Mouse (Mus musculus) hindbrain, postnatal 0 days (tissue): ENCODE measurements around the gene St6gal1. TPM values are rescaled to one million over a fixed set of nuclear protein-coding genes. Genes with fewer than 3 reads are reported as not detected.
A peak's percentile ranks its signal among the peaks of the same experiment; 100 is the strongest.

Experiments
- ATAC-seq: fragments of 200-750 bp; cut with Nextera tagmentation; 2 replicates; pipeline ENCODE4 v1.8.0; 2017; ENCODE audit warnings: mild to moderate bottlenecking, moderate TSS enrichment, moderate library complexity
- DNase-seq: peaks from one replicate; pipeline ENCODE4 v3.0.0-alpha.2; 2015; ENCODE audit warnings: low spot score
- H3K27ac ChIP-seq: fragments of 300-500 bp; sonication (generic); 2 replicates; pipeline ENCODE4 v1.5.1; 2014; ENCODE audit warnings: mild to moderate bottlenecking
- H3K27me3 ChIP-seq: fragments of 300-500 bp; sonication (generic); 2 replicates; pipeline ENCODE4 v1.6.1; 2014; ENCODE audit warnings: low read length, mixed read lengths; ENCODE audit not compliant: insufficient read depth
- H3K36me3 ChIP-seq: fragments of 300-500 bp; sonication (generic); 2 replicates; pipeline ENCODE4 v1.6.1; 2014; ENCODE audit warnings: low read length, mixed read lengths; ENCODE audit not compliant: insufficient read depth
- H3K4me1 ChIP-seq: fragments of 300-500 bp; sonication (generic); 2 replicates; pipeline ENCODE4 v1.6.1; 2014; ENCODE audit warnings: antibody characterized with exemption, low read length, mixed read lengths; ENCODE audit not compliant: insufficient read depth
- H3K4me2 ChIP-seq: fragments of 300-500 bp; sonication (generic); 2 replicates; pipeline ENCODE4 v1.6.1; 2014; ENCODE audit warnings: low read depth, mild to moderate bottlenecking, low read length, moderate library complexity, mixed read lengths
- H3K4me3 ChIP-seq: fragments of 300-500 bp; sonication (generic); 2 replicates; pipeline ENCODE4 v1.5.1; 2014; ENCODE audit warnings: low read length
- H3K9ac ChIP-seq: fragments of 300-500 bp; sonication (generic); replicated peaks from 2 replicates; pipeline ENCODE4 v1.6.1; 2014; ENCODE audit warnings: mild to moderate bottlenecking, low read length, moderate library complexity, mixed read lengths
- H3K9me3 ChIP-seq: fragments of 300-500 bp; sonication (generic); 2 replicates; pipeline ENCODE4 v1.6.1; 2016; ENCODE audit warnings: low read length, mixed read lengths
- CTCF ChIP-seq: IDR thresholded peaks from 2 replicates; pipeline ENCODE4 v1.5.1; 2016; ENCODE audit warnings: antibody characterized with exemption, control low read depth, low read depth
- WGBS: fragments of 180-500 bp; shearing (Covaris S2); extraction: QIAGEN DNeasy Blood & Tissue Kit; methylation state at CpG from one replicate; pipeline ENCODE4 v1.1.7; 2014; 5-methylcytosine and 5-hydroxymethylcytosine counted together
- polyA plus RNA-seq: library from polyadenylated mRNA; unstranded; fragments of >200 nt; fragmentation: Nextera tagmentation; extraction: Ambion mirVana; gene quantifications from 2 replicates; pipeline ENCODE4 v1.2.1, GENCODE M21; 2015
- total RNA-seq: library from RNA; depleted of rRNA; stranded (reverse); fragments of >200 nt; gene quantifications from 2 replicates; pipeline ENCODE4 v1.2.3, GENCODE M21; 2014

Gene St6gal1
- total and polyA plus RNA-seq, 2 experiments from 2014 or later = 10.4 to 23.9 TPM

DNA sequence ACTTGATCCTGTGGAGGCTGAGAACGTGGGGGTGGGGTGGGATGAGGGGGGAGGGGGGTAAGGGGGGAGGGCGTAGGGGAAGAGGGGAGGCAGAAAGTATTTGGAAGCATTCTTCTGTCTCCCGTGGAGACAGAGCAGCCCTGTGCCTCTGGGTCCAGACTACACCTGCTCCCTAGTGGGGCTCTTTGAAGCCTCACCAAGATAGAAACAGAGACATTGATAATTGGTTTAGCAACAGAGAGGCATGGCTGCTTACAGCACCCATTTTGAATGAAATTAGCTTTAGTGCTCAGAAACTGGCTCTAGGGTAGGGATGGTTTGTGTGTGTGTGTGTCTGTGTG lies 46.3 kb downstream of the St6gal1 start:
- no peak overlapping the region for H3K9ac ChIP-seq
- no peak overlapping the region for H3K4me3 ChIP-seq
- H3K27ac ChIP-seq = 0 out of 2 replicates have a peak overlapping the region, but pooled peaks have one; percentile 32
- WGBS = 3% methylated on average over 2 of the region's 3 CpGs
- no peaks in the 10 kb centered on the region for H3K36me3 ChIP-seq
- ATAC-seq (peak; percentile 24; the same call in 1 of the 2 replicates), DNase-seq (no peak)
- no peaks in the 10 kb centered on the region for H3K9me3 ChIP-seq
- H3K4me2 ChIP-seq = no peak overlapping the region
- no peaks in the 10 kb centered on the region for H3K27me3 ChIP-seq
- TF ChIP-seq CTCF = no peak
- H3K4me1 ChIP-seq = peaks cover 19% of the 10 kb centered on the region; the same call in 1 of the 2 replicates

DNA sequence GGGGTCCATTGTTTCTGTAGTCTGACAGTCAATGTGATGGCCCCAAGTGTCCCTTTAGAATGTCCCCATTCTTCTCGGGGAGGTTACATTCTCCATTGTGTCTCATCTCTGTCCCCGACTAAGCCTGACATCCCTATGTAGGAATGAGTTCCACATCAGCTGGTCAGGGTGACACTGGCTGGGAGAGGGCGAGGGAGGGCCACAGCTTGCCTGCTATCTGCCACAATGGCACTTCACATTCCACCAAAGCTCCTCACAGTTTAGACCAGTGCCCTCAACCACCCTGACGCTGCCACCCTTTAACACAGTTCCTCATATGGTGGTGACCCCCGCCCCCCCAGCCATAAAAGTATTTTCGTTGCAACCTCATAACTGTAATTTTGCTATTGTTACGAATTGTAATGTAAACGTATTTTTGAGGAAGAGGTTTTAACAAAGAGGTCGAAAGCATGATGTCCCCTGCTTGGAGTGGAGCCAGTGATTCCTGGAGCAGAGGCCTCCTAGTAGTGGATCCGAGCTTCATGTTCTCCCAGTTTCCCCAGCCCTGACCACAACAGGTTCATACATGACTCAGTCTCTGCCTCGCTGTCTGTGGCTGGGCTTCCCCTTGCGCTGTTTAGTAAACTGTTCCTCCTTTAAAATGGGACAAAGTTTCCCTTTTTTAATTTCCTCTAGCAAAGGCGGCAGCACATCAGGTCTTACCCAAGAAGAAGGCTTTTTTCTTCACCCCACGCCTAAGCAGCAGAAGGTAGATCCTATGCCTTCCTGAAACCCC lies 47.4 kb downstream of the St6gal1 start:
- ATAC-seq = no peak
- no peak for DNase-seq

DNA sequence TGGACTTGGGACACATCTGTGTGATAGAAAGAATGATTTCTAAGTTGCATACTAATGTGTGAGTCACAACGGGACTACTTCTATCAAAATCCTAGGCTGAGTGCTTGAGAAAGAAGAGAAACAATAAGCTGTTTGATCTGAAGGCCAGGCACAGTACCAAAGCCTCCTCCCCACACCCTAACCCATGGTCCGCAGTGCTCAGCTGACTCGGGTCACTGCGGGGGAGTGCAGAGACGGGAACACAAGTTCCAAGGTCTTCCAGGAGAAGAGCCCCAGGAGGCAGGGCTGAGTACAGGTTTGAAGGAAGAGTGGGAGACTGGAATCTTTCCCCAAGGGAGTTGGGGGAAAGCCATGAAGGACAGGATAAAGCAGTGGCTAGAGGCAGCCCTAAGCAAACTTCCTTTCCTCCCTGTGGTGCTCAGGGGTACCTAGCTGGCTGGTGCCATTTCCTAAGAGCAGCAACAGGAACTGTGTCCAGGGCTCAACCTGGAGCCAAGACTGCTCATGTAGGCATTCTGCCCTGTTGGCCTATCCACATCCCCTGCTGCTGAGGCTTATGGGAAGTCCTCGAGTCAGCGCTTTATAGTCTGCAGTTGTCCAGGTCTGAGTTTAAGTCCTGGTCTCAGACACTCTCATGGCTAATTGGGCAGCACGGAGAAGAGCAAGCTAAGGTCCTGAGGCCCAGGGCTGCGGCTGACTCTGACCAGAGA lies 48.1 kb downstream of the St6gal1 start:
- ATAC-seq (peak; percentile 25; the same call in 1 of the 2 replicates), DNase-seq (no peak)
- no peaks in the 10 kb centered on the region for H3K36me3 ChIP-seq
- no peak overlapping the region for H3K9ac ChIP-seq
- WGBS = 48% methylated on average over 9 of the region's 9 CpGs
- no peaks in the 10 kb centered on the region for H3K9me3 ChIP-seq
- no peak overlapping the region for H3K4me3 ChIP-seq
- no peak for TF ChIP-seq CTCF
- no peak overlapping the region for H3K4me2 ChIP-seq
- no peaks in the 10 kb centered on the region for H3K27me3 ChIP-seq
- H3K27ac ChIP-seq = peak overlapping the region; percentile 12; the same call in 1 of the 2 replicates
- H3K4me1 ChIP-seq = peaks cover 19% of the 10 kb centered on the region; the same call in 1 of the 2 replicates

More for the DNA sequence above, 47.4 kb downstream of the St6gal1 start:
- Histone ChIP-seq H3K36me3 (no peaks in the 10 kb centered on the region), H3K9me3 (no peaks in the 10 kb centered on the region), H3K4me1 (peaks cover 19% of the 10 kb centered on the region; the same call in 1 of the 2 replicates), H3K27ac (peak overlapping the region; percentile 12; the same call in 1 of the 2 replicates), H3K27me3 (no peaks in the 10 kb centered on the region), H3K9ac (no peak overlapping the region), H3K4me3 (no peak overlapping the region), H3K4me2 (no peak overlapping the region)
- no peak for TF ChIP-seq CTCF
- 70% methylated on average over 14 of the region's 14 CpGs for WGBS

DNA sequence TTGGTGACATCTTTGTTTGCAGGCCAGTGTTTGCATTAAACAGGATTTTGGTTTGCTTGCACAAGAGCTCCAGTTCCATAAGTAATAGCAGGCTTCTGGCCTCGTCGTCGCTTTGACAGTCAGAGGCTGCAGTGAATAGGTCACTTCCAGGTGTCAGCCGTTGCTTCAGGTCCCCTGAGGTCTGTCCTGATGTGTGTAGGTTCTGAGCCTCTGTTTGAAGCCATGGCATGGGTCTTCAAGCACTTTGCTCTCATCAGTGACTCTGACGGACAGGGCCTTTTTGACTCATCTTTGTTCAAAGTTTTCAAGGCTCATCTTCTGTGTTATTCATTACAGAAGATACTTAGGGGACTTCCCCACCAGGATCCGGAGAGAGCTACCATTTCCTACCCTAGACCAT lies 49.5 kb downstream of the St6gal1 start:
- WGBS = 78% methylated on average over 6 of the region's 6 CpGs
- Histone ChIP-seq H3K27ac (no peak overlapping the region), H3K9me3 (no peaks in the 10 kb centered on the region), H3K4me3 (no peak overlapping the region), H3K9ac (no peak overlapping the region), H3K36me3 (no peaks in the 10 kb centered on the region), H3K4me2 (no peak overlapping the region), H3K27me3 (no peaks in the 10 kb centered on the region), H3K4me1 (peaks cover 19% of the 10 kb centered on the region; the same call in 1 of the 2 replicates)
- DNase-seq (no peak), ATAC-seq (no peak)
- no peak for TF ChIP-seq CTCF

DNA sequence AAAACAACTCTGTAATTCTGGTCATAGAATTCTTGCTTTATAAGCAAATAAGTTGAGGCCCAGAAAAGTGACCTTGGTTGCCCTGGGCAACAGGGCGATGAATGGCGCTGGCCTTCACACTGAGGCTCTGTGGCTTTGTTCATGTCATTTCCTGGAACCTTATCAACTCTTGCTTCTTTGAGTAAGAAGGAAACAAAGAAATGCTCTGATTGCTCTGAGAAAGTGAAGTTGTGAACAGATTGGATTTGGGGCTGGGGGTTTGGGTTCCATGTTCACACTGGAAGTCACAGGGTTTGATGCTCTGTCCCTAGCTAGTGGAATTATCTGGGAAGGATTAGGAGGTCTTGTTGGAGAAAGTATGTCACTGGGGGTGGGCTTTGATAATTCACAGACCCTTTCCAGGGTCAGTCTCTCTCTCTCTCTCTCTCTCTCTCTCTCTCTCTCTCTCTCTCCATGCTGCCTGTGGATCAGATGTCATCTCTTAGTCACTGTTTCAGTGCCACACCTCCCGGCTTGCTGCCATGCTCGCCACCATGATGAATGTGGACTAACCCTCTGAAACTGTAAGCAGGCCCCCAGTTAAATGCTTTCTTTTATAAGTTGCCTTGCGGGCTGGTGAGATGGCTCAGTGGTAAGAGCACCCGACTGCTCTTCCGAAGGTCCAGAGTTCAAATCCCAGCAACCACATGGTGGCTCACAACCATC lies 50.2 kb downstream of the St6gal1 start:
- DNase-seq (peak; percentile 51), ATAC-seq (peak; percentile 43; the same call in 1 of the 2 replicates)
- no peak overlapping the region for H3K4me2 ChIP-seq
- no peaks in the 10 kb centered on the region for H3K36me3 ChIP-seq
- H3K9me3 ChIP-seq = no peaks in the 10 kb centered on the region
- H3K27me3 ChIP-seq = no peaks in the 10 kb centered on the region
- H3K4me3 ChIP-seq = no peak overlapping the region
- 71% methylated on average over 7 of the region's 7 CpGs for WGBS
- no peak for TF ChIP-seq CTCF
- no peak overlapping the region for H3K9ac ChIP-seq
- peaks cover 15% of the 10 kb centered on the region; the same call in 1 of the 2 replicates for H3K4me1 ChIP-seq
- H3K27ac ChIP-seq = no peak overlapping the region; the same call in 1 of the 2 replicates

DNA sequence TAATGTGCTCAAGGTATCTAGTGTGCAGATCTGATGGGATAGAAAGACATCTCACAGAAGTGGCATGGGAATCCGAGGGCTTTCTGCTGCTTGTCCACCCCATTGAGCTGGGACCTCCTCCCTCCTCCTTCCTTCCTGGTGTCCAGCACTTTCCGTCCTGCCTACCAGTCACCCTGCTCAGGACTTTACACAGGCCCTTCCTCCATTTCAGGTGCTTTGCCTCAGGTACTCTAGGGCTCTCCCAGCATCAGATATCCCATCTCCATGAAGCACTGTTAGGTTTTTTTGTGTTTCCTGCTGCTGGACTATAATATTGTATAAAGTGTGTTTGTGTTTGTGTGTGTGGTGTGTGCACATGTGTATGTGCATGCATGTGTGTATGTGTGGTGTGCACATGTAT lies 51.1 kb downstream of the St6gal1 start:
- WGBS = 91% methylated on average over 2 of the region's 2 CpGs
- Histone ChIP-seq H3K4me1 (peaks cover 8% of the 10 kb centered on the region; the same call in 1 of the 2 replicates), H3K4me3 (no peak overlapping the region), H3K36me3 (no peaks in the 10 kb centered on the region), H3K9me3 (no peaks in the 10 kb centered on the region), H3K4me2 (no peak overlapping the region), H3K27ac (no peak overlapping the region), H3K9ac (no peak overlapping the region), H3K27me3 (no peaks in the 10 kb centered on the region)
- DNase-seq (no peak), ATAC-seq (no peak)
- no peak for TF ChIP-seq CTCF
